Mouse (Mus musculus) adrenal gland, postnatal 0 days (tissue): Measurements from ENCODE around the gene Aste1. TPM values are rescaled to one million over a fixed set of nuclear protein-coding genes. Genes with fewer than 3 reads are reported as not detected.

Experiments
- polyA plus RNA-seq: library from polyadenylated mRNA; unstranded; fragments of >200 nt; fragmentation: Nextera tagmentation; extraction: Ambion mirVana; gene quantifications from 2 replicates; pipeline ENCODE4 v1.2.1, GENCODE M21; 2015

The Aste1 gene
- 7.1 and 11.1 TPM in 2 replicates for polyA plus RNA-seq

GRCm38 (mm10) chr9:105395218-105395627 lies at the start of gene Aste1, which contains the start of gene Nek11:
Gene Aste1 (plus strand): TSS chr9:105395392.
Gene Nek11 (minus strand): TSS chr9:105395524.

Other genes starting within 250 kb of the Aste1 start
- 0.14 and 0.44 TPM in 2 replicates for gene Nek11, start 132 bp downstream of the Aste1 start, polyA plus RNA-seq
- 29.0 and 30.9 TPM in 2 replicates for gene Atp2c1, start 131.9 kb downstream of the Aste1 start, polyA plus RNA-seq
- gene Pik3r4, start 247.6 kb downstream of the Aste1 start, polyA plus RNA-seq, result 14.2 and 16.4 TPM in 2 replicates